8 mouse cellular contexts compared by ENCODE assay signal in the genomic region with DNA sequence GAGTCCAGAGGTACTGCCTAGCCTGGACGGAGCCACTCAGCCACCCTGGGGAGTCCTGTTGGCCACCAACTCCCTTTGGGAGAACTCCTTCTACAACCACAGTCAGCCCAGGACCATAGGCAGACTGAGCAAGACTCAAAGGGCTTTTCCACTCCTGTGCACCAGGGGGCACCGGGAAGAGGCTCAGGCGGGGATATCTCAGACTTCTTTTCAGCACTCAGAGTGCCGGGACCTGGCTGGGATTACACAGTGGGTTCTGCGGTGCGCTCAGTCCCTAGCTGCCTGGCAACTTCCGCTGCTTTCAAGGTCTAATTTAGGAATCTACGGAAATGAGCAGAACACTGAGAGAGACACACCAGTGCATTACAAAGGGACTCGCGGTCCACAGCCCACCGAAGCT.
DNase-seq lines count a peak whose midpoint lies in the region; ATAC-seq and TF ChIP-seq lines count a peak whose summit lies in the region.

No protein-coding gene starts in this region.

- no peak for DNase-seq in kidney, adult 11 months
- DNase-seq in Patski (ENCODE audit: low read depth, low spot score), result no peak
- DNase-seq in lung, postnatal 14 days, result peak; percentile 60
- peak; percentile 52 for DNase-seq in right cerebral cortex, postnatal 4 days
- no peak for DNase-seq in cerebellum, adult 9-10 months

- no peak overlapping the region; the same call in 1 of the 2 replicates for H3K4me3 ChIP-seq in kidney, embryonic 14.5 days (ENCODE audit: low read length)
- H3K4me3 ChIP-seq in forebrain, embryonic 16.5 days (replicated peaks; ENCODE audit: low read length), result 0 out of 2 replicates have a peak overlapping the region, but pooled peaks have one; percentile 15
- no peak overlapping the region for H3K4me3 ChIP-seq in intestine, postnatal 0 days (ENCODE audit: low read depth, low read length)

- ATAC-seq in kidney, embryonic 14.5 days (ENCODE audit: low FRiP score, low TSS enrichment), result peak; percentile 68
- ATAC-seq in Patski, result no peak
- peak; percentile 82 for ATAC-seq in forebrain, embryonic 16.5 days
- ATAC-seq in intestine, postnatal 0 days, result peak; percentile 53; the same call in 1 of the 2 replicates

- in situ Hi-C loops in Patski (cut with MboI; ENCODE audit: low pct_unique_long_range_greater_than_20kb), result no loop called here

- POLR2A ChIA-PET in Patski (lab: Charles Lee), result no interaction called here

- WGBS in kidney, embryonic 14.5 days, result 17% methylated on average over 11 of the region's 11 CpGs
- 12% methylated on average over 11 of the region's 11 CpGs for WGBS in forebrain, embryonic 16.5 days
- WGBS in intestine, postnatal 0 days, result 21% methylated on average over 11 of the region's 11 CpGs

- CTCF ChIA-PET in Patski (lab: Charles Lee), result no interaction called here

- H3K4me2 ChIP-seq in kidney, embryonic 14.5 days (replicated peaks; ENCODE audit: low read depth, low read length), result no peak overlapping the region; the same call in 1 of the 2 replicates
- H3K4me2 ChIP-seq in forebrain, embryonic 16.5 days (ENCODE audit: low read length), result peak overlapping the region; percentile 34
- peak overlapping the region; percentile 27; the same call in 1 of the 2 replicates for H3K4me2 ChIP-seq in intestine, postnatal 0 days (replicated peaks; ENCODE audit: low read depth)

- H3K9me3 ChIP-seq in kidney, embryonic 14.5 days (ENCODE audit: control insufficient read depth, low read length), result no peaks in the 10 kb centered on the region
- no peaks in the 10 kb centered on the region for H3K9me3 ChIP-seq in forebrain, embryonic 16.5 days (ENCODE audit: control insufficient read depth, low read length)
- no peaks in the 10 kb centered on the region for H3K9me3 ChIP-seq in intestine, postnatal 0 days (ENCODE audit: control insufficient read depth)

- H3K27ac ChIP-seq in kidney, embryonic 14.5 days (ENCODE audit: low read depth, low read length), result no peak overlapping the region
- no peak overlapping the region for H3K27ac ChIP-seq in forebrain, embryonic 16.5 days (ENCODE audit: low read length)
- no peak overlapping the region for H3K27ac ChIP-seq in intestine, postnatal 0 days (ENCODE audit: low read depth, low read length)

- H3K4me1 ChIP-seq in kidney, embryonic 14.5 days (ENCODE audit: control insufficient read depth, insufficient read depth, low read length), result peaks cover 26% of the 10 kb centered on the region
- peaks cover 10% of the 10 kb centered on the region for H3K4me1 ChIP-seq in forebrain, embryonic 16.5 days (replicated peaks; ENCODE audit: control insufficient read depth, insufficient read depth, low read length)
- H3K4me1 ChIP-seq in intestine, postnatal 0 days (replicated peaks; ENCODE audit: control insufficient read depth, insufficient read depth, low read length), result no peaks in the 10 kb centered on the region

- no peaks in the 10 kb centered on the region; the same call in 1 of the 2 replicates for H3K27me3 ChIP-seq in kidney, embryonic 14.5 days (ENCODE audit: control insufficient read depth, insufficient read depth, low read length)
- no peaks in the 10 kb centered on the region for H3K27me3 ChIP-seq in Patski
- peaks cover 28% of the 10 kb centered on the region for H3K27me3 ChIP-seq in forebrain, embryonic 16.5 days (replicated peaks; ENCODE audit: control insufficient read depth, insufficient read depth, low read length)
- H3K27me3 ChIP-seq in intestine, postnatal 0 days (replicated peaks; ENCODE audit: control insufficient read depth, insufficient read depth, low read length), result 0 out of 2 replicates have a peak, but pooled peaks cover 3% of the 10 kb centered on the region

- peak overlapping the region; percentile 28; the same call in 1 of the 2 replicates for H3K9ac ChIP-seq in kidney, embryonic 14.5 days (ENCODE audit: low read depth, low read length)
- 0 out of 2 replicates have a peak overlapping the region, but pooled peaks have one; percentile 5 for H3K9ac ChIP-seq in forebrain, embryonic 16.5 days (replicated peaks; ENCODE audit: low read depth, low read length)
- H3K9ac ChIP-seq in intestine, postnatal 0 days (ENCODE audit: low read depth, low read length), result no peak overlapping the region

- peak; percentile 27 for TF ChIP-seq CTCF in Patski (IDR thresholded peaks at IDR 0.05)
- TF ChIP-seq CTCF in intestine, postnatal 0 days (IDR thresholded peaks at IDR 0.05; ENCODE audit: low read depth), result peak; percentile 76

- H3K36me3 ChIP-seq in kidney, embryonic 14.5 days (ENCODE audit: control insufficient read depth, insufficient read depth, low read length), result no peaks in the 10 kb centered on the region
- H3K36me3 ChIP-seq in forebrain, embryonic 16.5 days (ENCODE audit: control insufficient read depth, insufficient read depth), result no peaks in the 10 kb centered on the region
- H3K36me3 ChIP-seq in intestine, postnatal 0 days (ENCODE audit: control insufficient read depth, insufficient read depth), result no peaks in the 10 kb centered on the region

Comparison
In these comparisons a context has a peak if more than half of its experiments do, and no peak if none do; other contexts are left out.
1. DNase-seq: peak in lung, postnatal 14 days (single experiment) and right cerebral cortex, postnatal 4 days (single experiment); none in kidney, adult 11 months (single experiment), Patski (single experiment) and cerebellum, adult 9-10 months (single experiment).